Mouse (Mus musculus): ENCODE measurements at regions not wholly inside any gene's neighbourhood (a gene's known extent, or its start where the extent isn't known, plus 50 kb on each side); places are given as distances from the start of the nearest gene placed in this dataset.
A peak's percentile ranks its signal among the peaks of the same experiment; 100 is the strongest.

GRCm38 (mm10) chr8:127914914-127915313 is 443.5 kb upstream of the Nrp1 start:
- DNase-seq = no peak

GRCm38 (mm10) chr8:127915591-127916028 is 442.8 kb upstream of the Nrp1 start:
- no peak for DNase-seq

- DNase-seq = no peak
Measured at GRCm38 (mm10) chr8:127921925-127922324, 436.5 kb upstream of the Nrp1 start.

- DNase-seq = peak; percentile 10 to 24
Measured at GRCm38 (mm10) chr8:127923321-127923720, 435.1 kb upstream of the Nrp1 start.

GRCm38 (mm10) chr8:127932276-127932675 is 426.1 kb upstream of the Nrp1 start:
- no peak for DNase-seq

GRCm38 (mm10) chr8:127936792-127937435 is 421.5 kb upstream of the Nrp1 start:
- no peak for DNase-seq

GRCm38 (mm10) chr8:127939284-127939985 is 419.0 kb upstream of the Nrp1 start:
- no peak for DNase-seq

- no peak for DNase-seq
Measured at GRCm38 (mm10) chr8:127939986-127940359, 418.4 kb upstream of the Nrp1 start.

GRCm38 (mm10) chr8:127942319-127942718 is 416.1 kb upstream of the Nrp1 start:
- no peak for DNase-seq

- DNase-seq = no peak
Measured at GRCm38 (mm10) chr8:127944955-127945498, 413.4 kb upstream of the Nrp1 start.

- no peak for DNase-seq
Measured at GRCm38 (mm10) chr8:127957571-127957970, 400.8 kb upstream of the Nrp1 start.

- DNase-seq = no peak
Measured at GRCm38 (mm10) chr8:127958351-127959044, 399.9 kb upstream of the Nrp1 start.

- no peak for DNase-seq
Measured at GRCm38 (mm10) chr8:127962862-127963261, 395.5 kb upstream of the Nrp1 start.

GRCm38 (mm10) chr8:127963625-127964024 is 394.8 kb upstream of the Nrp1 start:
- no peak for DNase-seq

GRCm38 (mm10) chr8:127964801-127965200 is 393.6 kb upstream of the Nrp1 start:
- DNase-seq = no peak

GRCm38 (mm10) chr8:127965341-127965740 is 393.1 kb upstream of the Nrp1 start:
- no peak for DNase-seq

GRCm38 (mm10) chr8:127968026-127968425 is 390.4 kb upstream of the Nrp1 start:
- no peak for DNase-seq

GRCm38 (mm10) chr8:127973194-127973593 is 385.2 kb upstream of the Nrp1 start:
- no peak for DNase-seq

- no peak for DNase-seq
Measured at GRCm38 (mm10) chr8:127977746-127978145, 380.7 kb upstream of the Nrp1 start.

- DNase-seq = no peak
Measured at GRCm38 (mm10) chr8:127979180-127980030, 379.0 kb upstream of the Nrp1 start.

- no peak for DNase-seq
Measured at GRCm38 (mm10) chr8:127982165-127982564, 376.2 kb upstream of the Nrp1 start.

- DNase-seq = peak; percentile 22 to 30
Measured at GRCm38 (mm10) chr8:127985616-127986015, 372.8 kb upstream of the Nrp1 start.

- no peak for DNase-seq
Measured at GRCm38 (mm10) chr8:127988887-127989286, 369.5 kb upstream of the Nrp1 start.

All from cerebellum, postnatal 25 days (tissue).